Mouse (Mus musculus): ENCODE results near the gene Mpp6. TPM values are rescaled to one million over a fixed set of nuclear protein-coding genes. Genes with fewer than 3 reads are reported as not detected.

Gene Mpp6
- polyA plus RNA-seq (2012; ENCODE audit: low replicate concordance), result 8.1 TPM in 2 replicates

GRCm38 (mm10) chr6:50109757-50110378, at the start of gene Mpp6:
Mpp6 (plus strand) TSS chr6:50110241.

Other genes starting within 250 kb of the Mpp6 start
- 0.38 TPM in 1 of 2 replicates, not detected in the other for gene Gsdme, start 153.6 kb downstream of the Mpp6 start, polyA plus RNA-seq (2012; ENCODE audit: low replicate concordance)

Measured in leukemia stem cell, adult 10-12 weeks (primary cell).